Mouse (Mus musculus) midbrain, embryonic 14.5 days (tissue): ENCODE data around the gene Plcb3. TPM values are rescaled to one million over a fixed set of nuclear protein-coding genes. Genes with fewer than 3 reads are reported as not detected.

Experiments used
- ATAC-seq: fragments of 200-750 bp; cut with Nextera tagmentation; 2 replicates; pipeline ENCODE4 v1.8.0; 2017; ENCODE audit warnings: moderate number of reproducible peaks, moderate library complexity; ENCODE audit not compliant: low FRiP score, low TSS enrichment
- DNase-seq: peaks from one replicate; pipeline ENCODE4 v3.0.0-alpha.2; 2015
- H3K27ac ChIP-seq: fragments of 300-500 bp; sonication (generic); replicated peaks from 2 replicates; pipeline ENCODE4 v1.5.1; 2014; ENCODE audit warnings: mild to moderate bottlenecking, low read depth, low read length, moderate library complexity
- H3K27me3 ChIP-seq: fragments of 300-500 bp; sonication (generic); 2 replicates; pipeline ENCODE4 v1.6.1; 2014; ENCODE audit warnings: low read length, control low read depth, mixed read lengths; ENCODE audit not compliant: control insufficient read depth, insufficient read depth
- H3K36me3 ChIP-seq: fragments of 300-500 bp; sonication (generic); 2 replicates; pipeline ENCODE4 v1.6.1; 2014; ENCODE audit warnings: low read length, control low read depth; ENCODE audit not compliant: control insufficient read depth, insufficient read depth
- H3K4me1 ChIP-seq: fragments of 300-500 bp; sonication (generic); 2 replicates; pipeline ENCODE4 v1.6.1; 2014; ENCODE audit warnings: mild to moderate bottlenecking, antibody characterized with exemption, low read length, control low read depth; ENCODE audit not compliant: control insufficient read depth, insufficient read depth
- H3K4me2 ChIP-seq: fragments of 300-500 bp; sonication (generic); 2 replicates; pipeline ENCODE4 v1.6.1; 2014; ENCODE audit warnings: mild to moderate bottlenecking, low read length, moderate library complexity
- H3K4me3 ChIP-seq: fragments of 300-500 bp; sonication (generic); replicated peaks from 2 replicates; pipeline ENCODE4 v1.5.1; 2014; ENCODE audit warnings: low read depth, low read length
- H3K9ac ChIP-seq: fragments of 300-500 bp; sonication (generic); replicated peaks from 2 replicates; pipeline ENCODE4 v1.6.1; 2014; ENCODE audit warnings: mild to moderate bottlenecking, low read length, moderate library complexity
- H3K9me3 ChIP-seq: fragments of 300-500 bp; sonication (generic); 2 replicates; pipeline ENCODE4 v1.6.1; 2016; ENCODE audit warnings: low read length, control low read depth, mixed read lengths; ENCODE audit not compliant: control insufficient read depth
- WGBS: fragments of 180-500 bp; shearing (Covaris S2); extraction: QIAGEN DNeasy Blood & Tissue Kit; methylation state at CpG from one replicate; pipeline ENCODE4 v1.1.7; 2014; 5-methylcytosine and 5-hydroxymethylcytosine counted together
- polyA plus RNA-seq: library from polyadenylated mRNA; unstranded; fragments of >200 nt; fragmentation: Nextera tagmentation; extraction: Ambion mirVana; gene quantifications from 2 replicates; pipeline ENCODE4 v1.2.1, GENCODE M21; 2014

Gene Plcb3
- polyA plus RNA-seq, 1 experiment from 2014 or later = 8.8 TPM

GRCm38 (mm10) chr19:7006892-7007593 lies 30.8 kb upstream of the Plcb3 start:
- WGBS = 89% methylated on average over 9 of the region's 9 CpGs
- H3K36me3 ChIP-seq = no peaks in the 10 kb centered on the region
- no peaks in the 10 kb centered on the region for H3K9me3 ChIP-seq
- no peaks in the 10 kb centered on the region for H3K4me1 ChIP-seq
- no peak overlapping the region for H3K27ac ChIP-seq
- no peak overlapping the region for H3K4me3 ChIP-seq
- H3K27me3 ChIP-seq = no peaks in the 10 kb centered on the region
- ATAC-seq (no peak), DNase-seq (no peak)
- H3K9ac ChIP-seq = no peak overlapping the region
- H3K4me2 ChIP-seq = no peak overlapping the region

- Histone ChIP-seq H3K27ac (no peak overlapping the region), H3K4me3 (no peak overlapping the region), H3K9ac (no peak overlapping the region), H3K4me1 (peaks cover 22% of the 10 kb centered on the region), H3K9me3 (no peaks in the 10 kb centered on the region), H3K36me3 (peaks cover 22% of the 10 kb centered on the region), H3K27me3 (no peaks in the 10 kb centered on the region), H3K4me2 (no peak overlapping the region)
- ATAC-seq = no peak
- 96% methylated on average over 19 of the region's 19 CpGs for WGBS
- no peak for DNase-seq
Observed at GRCm38 (mm10) chr19:6999360-7000063, 23.2 kb upstream of the Plcb3 start.

GRCm38 (mm10) chr19:6997721-6998290 lies 21.5 kb upstream of the Plcb3 start:
- Histone ChIP-seq H3K27me3 (no peaks in the 10 kb centered on the region), H3K9ac (no peak overlapping the region), H3K4me1 (peaks cover 29% of the 10 kb centered on the region), H3K27ac (no peak overlapping the region), H3K36me3 (peaks cover 22% of the 10 kb centered on the region), H3K4me2 (no peak overlapping the region), H3K4me3 (no peak overlapping the region), H3K9me3 (no peaks in the 10 kb centered on the region)
- ATAC-seq = no peak
- 82% methylated on average over 9 of the region's 9 CpGs for WGBS
- DNase-seq = no peak

GRCm38 (mm10) chr19:6996006-6996405 lies 19.7 kb upstream of the Plcb3 start, which contains the start of the genes Nudt22 and Trpt1:
Gene Nudt22 (minus strand): TSS chr19:6996117.
Gene Trpt1 (plus strand): TSS chr19:6996131.
- DNase-seq (peak; percentile 88), ATAC-seq (peak; percentile 59)
- no peaks in the 10 kb centered on the region for H3K9me3 ChIP-seq
- peak within 1 kb of the TSS; percentile 73 for H3K9ac ChIP-seq
- no peaks in the 10 kb centered on the region for H3K27me3 ChIP-seq
- H3K4me1 ChIP-seq = peaks cover 34% of the 10 kb centered on the region
- H3K4me3 ChIP-seq = peak within 1 kb of the TSS; percentile 63
- H3K27ac ChIP-seq = peak within 1 kb of the TSS; percentile 67; the same call in 1 of the 2 replicates
- under 1% methylated on average over 24 of the region's 24 CpGs for WGBS
- H3K36me3 ChIP-seq = peaks cover 22% of the 10 kb centered on the region
- peak within 1 kb of the TSS; percentile 87 for H3K4me2 ChIP-seq

GRCm38 (mm10) chr19:6995255-6995991 lies 19.2 kb upstream of the Plcb3 start:
- peaks cover 34% of the 10 kb centered on the region for H3K4me1 ChIP-seq
- H3K9ac ChIP-seq = peak overlapping the region; percentile 73
- H3K4me3 ChIP-seq = peak overlapping the region; percentile 63
- WGBS = 48% methylated on average over 21 of the region's 21 CpGs
- peaks cover 22% of the 10 kb centered on the region for H3K36me3 ChIP-seq
- ATAC-seq (no peak), DNase-seq (no peak)
- no peaks in the 10 kb centered on the region for H3K27me3 ChIP-seq
- peak overlapping the region; percentile 87 for H3K4me2 ChIP-seq
- H3K9me3 ChIP-seq = no peaks in the 10 kb centered on the region
- H3K27ac ChIP-seq = 0 out of 2 replicates have a peak overlapping the region, but pooled peaks have one; percentile 67

GRCm38 (mm10) chr19:6994489-6994888 lies 18.2 kb upstream of the Plcb3 start:
- H3K9me3 ChIP-seq = no peaks in the 10 kb centered on the region
- H3K36me3 ChIP-seq = peaks cover 13% of the 10 kb centered on the region
- ATAC-seq = no peak
- WGBS = 85% methylated on average over 8 of the region's 8 CpGs
- H3K4me2 ChIP-seq = peak overlapping the region; percentile 87; the same call in 1 of the 2 replicates
- no peak for DNase-seq
- no peak overlapping the region for H3K27ac ChIP-seq
- no peak overlapping the region for H3K4me3 ChIP-seq
- no peaks in the 10 kb centered on the region for H3K27me3 ChIP-seq
- H3K4me1 ChIP-seq = peaks cover 34% of the 10 kb centered on the region
- no peak overlapping the region for H3K9ac ChIP-seq

GRCm38 (mm10) chr19:6994002-6994401 lies 17.7 kb upstream of the Plcb3 start:
- no peak for DNase-seq
- H3K4me1 ChIP-seq = peaks cover 34% of the 10 kb centered on the region
- peaks cover 8% of the 10 kb centered on the region for H3K36me3 ChIP-seq
- H3K9ac ChIP-seq = no peak overlapping the region
- whole genome bisulfite sequencing = 88% methylated on average over 8 of the region's 8 CpGs
- no peak overlapping the region; the same call in 1 of the 2 replicates for H3K4me2 ChIP-seq
- no peaks in the 10 kb centered on the region for H3K27me3 ChIP-seq
- H3K27ac ChIP-seq = no peak overlapping the region
- no peaks in the 10 kb centered on the region for H3K9me3 ChIP-seq
- ATAC-seq = no peak
- H3K4me3 ChIP-seq = no peak overlapping the region

GRCm38 (mm10) chr19:6993011-6993770 lies 16.9 kb upstream of the Plcb3 start:
- DNase-seq (no peak), ATAC-seq (no peak)
- Histone ChIP-seq H3K9ac (peak overlapping the region; percentile 70), H3K9me3 (no peaks in the 10 kb centered on the region), H3K27ac (peak overlapping the region; percentile 32), H3K4me2 (peak overlapping the region; percentile 89), H3K27me3 (no peaks in the 10 kb centered on the region), H3K4me3 (peak overlapping the region; percentile 50), H3K4me1 (peaks cover 36% of the 10 kb centered on the region), H3K36me3 (0 out of 2 replicates have a peak, but pooled peaks cover under 1% of the 10 kb centered on the region)
- WGBS = 61% methylated on average over 14 of the region's 14 CpGs
